Mouse (Mus musculus) MEL (cell line): Measurements from ENCODE around the gene Dennd1a. TPM values are rescaled to one million over a fixed set of nuclear protein-coding genes. Genes with fewer than 3 reads are reported as not detected.

ENCODE experiments used
- DNase-seq: peaks from one replicate; pipeline ENCODE4 v3.0.0; 2011; ENCODE audit warnings: low read depth, low spot score
- H3K27ac ChIP-seq: 2 replicates; pipeline ENCODE4 v1.5.1; 2012; ENCODE audit warnings: low read depth, mild to moderate bottlenecking, control low read depth, low read length, moderate library complexity; ENCODE audit not compliant: control insufficient read depth
- H3K27me3 ChIP-seq, 2 experiments: fragments of 150-350 bp in 1 of 2; sonication (generic) in 1 of 2; 2 replicates each; pipeline ENCODE4 v1.6.1; 2012; ENCODE audit warnings: low read length in 2 of 2, mild to moderate bottlenecking in 2 of 2, improper control_type of control experiment in 1 of 2, moderate library complexity in 1 of 2; ENCODE audit not compliant: insufficient read depth in 2 of 2, control insufficient read depth in 1 of 2
- H3K36me3 ChIP-seq, 2 experiments: 2 replicates each; pipeline ENCODE4 v1.6.1; 2012 to 2014; ENCODE audit warnings: low read length in 2 of 2, improper control_type of control experiment in 1 of 2, inconsistent platforms in 1 of 2, mild to moderate bottlenecking in 1 of 2; ENCODE audit not compliant: insufficient read depth in 2 of 2, control insufficient read depth in 1 of 2
- H3K4me1 ChIP-seq, 2 experiments: fragments of 150-350 bp in 1 of 2; sonication (generic) in 1 of 2; 2 replicates each; pipeline ENCODE4 v1.6.1; 2012; ENCODE audit warnings: low read length in 2 of 2, improper control_type of control experiment in 1 of 2, mild to moderate bottlenecking in 1 of 2; ENCODE audit not compliant: insufficient read depth in 2 of 2, control insufficient read depth in 1 of 2
- H3K4me3 ChIP-seq, 2 experiments: fragments of 150-350 bp in 1 of 2; sonication (generic) in 1 of 2; 2 replicates each; pipeline ENCODE4 v1.5.1; 2012; ENCODE audit warnings: low read depth in 2 of 2, low read length in 2 of 2, mild to moderate bottlenecking in 2 of 2, moderate library complexity in 2 of 2, control low read depth in 1 of 2, improper control_type of control experiment in 1 of 2; ENCODE audit not compliant: control insufficient read depth in 1 of 2, insufficient read depth in 1 of 2
- H3K79me2 ChIP-seq: 2 replicates; pipeline ENCODE4 v1.6.1; 2012; ENCODE audit warnings: mild to moderate bottlenecking, low read length, moderate library complexity; ENCODE audit not compliant: control insufficient read depth, poor library complexity, insufficient read depth
- H3K9ac ChIP-seq: 2 replicates; pipeline ENCODE4 v1.6.1; 2012; ENCODE audit warnings: low read depth, mild to moderate bottlenecking, control low read depth, low read length, moderate library complexity; ENCODE audit not compliant: control insufficient read depth, poor library complexity, severe bottlenecking
- H3K9me3 ChIP-seq: fragments of 150-350 bp; sonication (generic); replicated peaks from 2 replicates; pipeline ENCODE4 v1.6.1; 2012; ENCODE audit warnings: mild to moderate bottlenecking, low read length, improper control_type of control experiment, moderate library complexity; ENCODE audit not compliant: insufficient read depth
- CHD1 ChIP-seq: IDR thresholded peaks from 2 replicates; pipeline ENCODE4 v1.6.1; 2012; ENCODE audit warnings: low read depth, mild to moderate bottlenecking, inconsistent platforms, low read length, improper control_type of control experiment
- CTCF ChIP-seq, 3 experiments: IDR thresholded peaks in 2 of 3; conservative IDR thresholded peaks in 1 of 3; 2 replicates each; pipeline ENCODE4 v1.5.1; 2011 to 2012; ENCODE audit warnings: low read length in 3 of 3, low read depth in 2 of 3, mild to moderate bottlenecking in 2 of 3, improper control_type of control experiment in 1 of 3, inconsistent platforms in 1 of 3, mixed read lengths in 1 of 3, moderate library complexity in 1 of 3; ENCODE audit not compliant: control insufficient read depth in 1 of 3, insufficient read depth in 1 of 3, poor library complexity in 1 of 3, severe bottlenecking in 1 of 3
- E2F4 ChIP-seq: IDR thresholded peaks from 2 replicates; pipeline ENCODE4 v1.6.1; 2011; ENCODE audit warnings: low read depth, low read length, improper control_type of control experiment, borderline replicate concordance
- GABPA ChIP-seq: IDR thresholded peaks from 2 replicates; pipeline ENCODE4 v1.6.1; 2012; ENCODE audit warnings: low read depth, mild to moderate bottlenecking, inconsistent platforms, low read length, improper control_type of control experiment, moderate library complexity
- GATA1 ChIP-seq: IDR thresholded peaks from 2 replicates; pipeline ENCODE4 v1.6.1; 2011; ENCODE audit warnings: low read depth, low read length, improper control_type of control experiment
- HCFC1 ChIP-seq: IDR thresholded peaks from 2 replicates; pipeline ENCODE4 v1.6.1; 2012; ENCODE audit warnings: low read depth, mild to moderate bottlenecking, inconsistent platforms, low read length, improper control_type of control experiment, moderate library complexity
- KAT2A ChIP-seq: conservative IDR thresholded peaks from 2 replicates; pipeline ENCODE4 v1.6.1; 2012; ENCODE audit warnings: low read depth, low read length, improper control_type of control experiment, inconsistent platforms
- MAFK ChIP-seq: IDR thresholded peaks from 2 replicates; pipeline ENCODE4 v1.6.1; 2011; ENCODE audit warnings: low read depth, mild to moderate bottlenecking, low read length, improper control_type of control experiment, borderline replicate concordance
- MEF2A ChIP-seq: IDR thresholded peaks from 2 replicates; pipeline ENCODE4 v1.6.1; 2014; ENCODE audit warnings: low read depth, mild to moderate bottlenecking, inconsistent platforms, low read length, improper control_type of control experiment; ENCODE audit not compliant: poor library complexity, insufficient replicate concordance, severe bottlenecking; ENCODE audit errors: extremely low read depth
- MYB ChIP-seq: IDR thresholded peaks from 2 replicates; pipeline ENCODE4 v1.6.1; 2011; ENCODE audit warnings: mild to moderate bottlenecking, low read depth, low read length, improper control_type of control experiment
- MYC ChIP-seq: IDR thresholded peaks from 2 replicates; pipeline ENCODE4 v1.6.1; 2011; ENCODE audit warnings: low read depth, mild to moderate bottlenecking, low read length, improper control_type of control experiment, moderate library complexity
- NRF1 ChIP-seq: IDR thresholded peaks from 2 replicates; pipeline ENCODE4 v1.6.1; 2014; ENCODE audit warnings: low read depth, mild to moderate bottlenecking, inconsistent platforms, low read length, improper control_type of control experiment, moderate library complexity; ENCODE audit not compliant: poor library complexity, insufficient read depth, severe bottlenecking
- POLR2A ChIP-seq, 2 experiments: IDR thresholded peaks; 2 replicates each; pipeline ENCODE4 v1.6.1; 2011 to 2012; ENCODE audit warnings: low read length in 2 of 2, mild to moderate bottlenecking in 2 of 2, control low read depth in 1 of 2, improper control_type of control experiment in 1 of 2, low read depth in 1 of 2, moderate library complexity in 1 of 2; ENCODE audit not compliant: control insufficient read depth in 1 of 2, insufficient read depth in 1 of 2, poor library complexity in 1 of 2
- POLR2AphosphoS5 ChIP-seq: IDR thresholded peaks from 2 replicates; pipeline ENCODE4 v1.6.1; 2012; ENCODE audit warnings: low read depth, borderline replicate concordance, mild to moderate bottlenecking, inconsistent platforms, low read length, moderate library complexity, mixed read lengths
- RCOR1 ChIP-seq: IDR thresholded peaks from 2 replicates; pipeline ENCODE4 v1.6.1; 2012; ENCODE audit warnings: low read depth, mild to moderate bottlenecking, inconsistent platforms, low read length, improper control_type of control experiment
- SIN3A ChIP-seq: IDR thresholded peaks from 2 replicates; pipeline ENCODE4 v1.6.1; 2012; ENCODE audit warnings: low read length, improper control_type of control experiment, inconsistent platforms
- ZC3H11A ChIP-seq: IDR thresholded peaks from 2 replicates; pipeline ENCODE4 v1.6.1; 2012; ENCODE audit warnings: low read depth, mild to moderate bottlenecking, inconsistent platforms, low read length, improper control_type of control experiment
- ZMIZ1 ChIP-seq: IDR thresholded peaks from 2 replicates; pipeline ENCODE4 v1.6.1; 2012; ENCODE audit warnings: low read depth, mild to moderate bottlenecking, inconsistent platforms, low read length, improper control_type of control experiment, moderate library complexity
- polyA plus RNA-seq, 2 experiments: library from polyadenylated mRNA; stranded (reverse) in 1 of 2; unstranded in 1 of 2; fragments of >175 nt in 1 of 2; fragments of >200 nt in 1 of 2; gene quantifications; 2 replicates each; pipeline versions ENCODE4 v1.2.1 to v1.2.4; 2012; ENCODE audit warnings: low replicate concordance in 2 of 2, low read depth in 1 of 2; ENCODE audit not compliant: insufficient read length in 2 of 2, insufficient read depth in 1 of 2, missing spikeins in 1 of 2
- total RNA-seq: library from RNA; depleted of rRNA; stranded (reverse); fragments of 300-350 nt; gene quantifications from 2 replicates; pipeline ENCODE4 v1.2.3, GENCODE M21; 2012

Gene Dennd1a
- total and polyA plus RNA-seq, 3 experiments = 5.0 to 21.8 TPM; not detected in 1

- Histone ChIP-seq H3K27ac (no peak overlapping the region), H3K79me2 (no peaks in the 10 kb centered on the region), H3K9me3 (no peaks in the 10 kb centered on the region), H3K4me3 (no peak overlapping the region), H3K27me3 (no peaks in the 10 kb centered on the region), H3K9ac (no peak overlapping the region), H3K36me3 (no peaks in the 10 kb centered on the region), H3K4me1 (no peaks in the 10 kb centered on the region)
- no peak for TF ChIP-seq MYC
- TF ChIP-seq NRF1 = no peak
- TF ChIP-seq E2F4 = no peak
- TF ChIP-seq POLR2AphosphoS5 = no peak
- TF ChIP-seq GATA1 = no peak
- DNase-seq = no peak
These were observed 450.3 kb downstream of the Dennd1a start for GRCm38 (mm10) chr2:37836926-37837325.

- Histone ChIP-seq H3K79me2 (no peaks in the 10 kb centered on the region), H3K9me3 (no peaks in the 10 kb centered on the region), H3K4me3 (no peak overlapping the region), H3K27ac (no peak overlapping the region)
- no peak for DNase-seq
- TF ChIP-seq ZC3H11A = no peak
- TF ChIP-seq RCOR1 = no peak
- no peak for TF ChIP-seq MYB
- TF ChIP-seq HCFC1 = no peak
- no peak for TF ChIP-seq CTCF (IDR thresholded peaks at IDR 0.05 in 2 of 3, conservative IDR thresholded peaks at IDR 0.05 in 1 of 3; ENCODE audit: control insufficient read depth in 1 of 3, insufficient read depth in 1 of 3, low read depth in 2 of 3, low read length in 3 of 3, poor library complexity in 1 of 3, severe bottlenecking in 1 of 3)
- no peak for TF ChIP-seq MEF2A
- no peak for TF ChIP-seq POLR2A (IDR thresholded peaks at IDR 0.05; ENCODE audit: control insufficient read depth in 1 of 2, insufficient read depth in 1 of 2, low read depth in 1 of 2, low read length in 2 of 2, poor library complexity in 1 of 2)
- TF ChIP-seq, all 39 proteins: peak for 0
- Histone ChIP-seq H3K9ac (no peak overlapping the region), H3K27me3 (no peaks in the 10 kb centered on the region), H3K4me1 (no peaks in the 10 kb centered on the region), H3K36me3 (no peaks in the 10 kb centered on the region)
These were observed 454.9 kb downstream of the Dennd1a start for GRCm38 (mm10) chr2:37832253-37832652.

- no peak overlapping the region for H3K4me3 ChIP-seq
- no peaks in the 10 kb centered on the region for H3K27me3 ChIP-seq
- no peaks in the 10 kb centered on the region for H3K4me1 ChIP-seq
- H3K9me3 ChIP-seq = no peaks in the 10 kb centered on the region
- H3K79me2 ChIP-seq = no peaks in the 10 kb centered on the region
- no peak overlapping the region for H3K27ac ChIP-seq
- no peak for TF ChIP-seq MYC
- TF ChIP-seq MAFK = no peak
- no peak for TF ChIP-seq ZMIZ1
- TF ChIP-seq KAT2A = no peak
- no peak for TF ChIP-seq GABPA
- no peak for TF ChIP-seq CHD1
- no peak for TF ChIP-seq SIN3A
- TF ChIP-seq CTCF (IDR thresholded peaks at IDR 0.05 in 2 of 3, conservative IDR thresholded peaks at IDR 0.05 in 1 of 3; ENCODE audit: control insufficient read depth in 1 of 3, insufficient read depth in 1 of 3, low read depth in 2 of 3, low read length in 3 of 3, poor library complexity in 1 of 3, severe bottlenecking in 1 of 3) = no peak
- no peak for TF ChIP-seq MEF2A
- H3K36me3 ChIP-seq = no peaks in the 10 kb centered on the region
- no peak for DNase-seq
- H3K9ac ChIP-seq = no peak overlapping the region
These were observed 457.4 kb downstream of the Dennd1a start for GRCm38 (mm10) chr2:37829758-37830275.
